Mouse (Mus musculus): ENCODE measurements around the gene Smim1.

DNA sequence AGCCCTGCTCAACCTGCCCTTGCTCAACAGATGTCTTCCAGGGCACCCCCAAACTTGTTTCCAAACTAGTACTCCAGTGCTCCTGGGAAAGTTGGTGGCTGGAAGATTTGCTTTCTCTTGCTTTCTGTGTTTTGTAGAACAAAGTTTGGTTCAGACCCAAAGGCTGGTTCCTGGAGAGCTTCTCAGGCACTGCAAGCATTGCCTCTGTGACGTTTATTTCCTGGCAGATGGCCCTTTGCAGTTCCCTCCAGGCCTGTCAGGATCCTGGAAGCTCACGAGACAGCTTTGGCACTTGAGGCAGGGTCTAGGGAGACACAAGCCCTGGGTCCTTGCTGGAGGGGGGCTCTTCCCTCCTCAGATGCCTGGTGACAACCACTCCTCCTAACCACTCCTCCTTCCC lies 30.6 kb upstream of the Smim1 start:
- TF ChIP-seq POLR2A (IDR thresholded peaks at IDR 0.05; ENCODE audit: low read depth, low read length) (no peak), CTCF (IDR thresholded peaks at IDR 0.05; ENCODE audit: borderline replicate concordance, insufficient read depth, low read length) (no peak)
